Mouse (Mus musculus) intestine, embryonic 15.5 days (tissue): ENCODE measurements around the gene Npffr2. TPM values are rescaled to one million over a fixed set of nuclear protein-coding genes. Genes with fewer than 3 reads are reported as not detected.

Experiments used
- ATAC-seq: fragments of 200-750 bp; cut with Nextera tagmentation; 2 replicates; pipeline ENCODE4 v1.8.0; 2017; ENCODE audit warnings: moderate TSS enrichment, moderate library complexity
- H3K27ac ChIP-seq: fragments of 300-500 bp; sonication (generic); 2 replicates; pipeline ENCODE4 v1.5.1; 2015; ENCODE audit warnings: mild to moderate bottlenecking, inconsistent platforms
- H3K27me3 ChIP-seq: fragments of 300-500 bp; sonication (generic); replicated peaks from 2 replicates; pipeline ENCODE4 v1.6.1; 2015; ENCODE audit warnings: inconsistent platforms
- H3K36me3 ChIP-seq: fragments of 300-500 bp; sonication (generic); 2 replicates; pipeline ENCODE4 v1.6.1; 2015; ENCODE audit warnings: inconsistent platforms
- H3K4me1 ChIP-seq: fragments of 300-500 bp; sonication (generic); replicated peaks from 2 replicates; pipeline ENCODE4 v1.6.1; 2015; ENCODE audit warnings: inconsistent platforms
- H3K4me2 ChIP-seq: fragments of 300-500 bp; sonication (generic); replicated peaks from 2 replicates; pipeline ENCODE4 v1.6.1; 2015; ENCODE audit warnings: mild to moderate bottlenecking, inconsistent platforms
- H3K4me3 ChIP-seq: fragments of 300-500 bp; sonication (generic); replicated peaks from 2 replicates; pipeline ENCODE4 v1.5.1; 2015; ENCODE audit warnings: inconsistent platforms
- H3K9ac ChIP-seq: fragments of 300-500 bp; sonication (generic); 2 replicates; pipeline ENCODE4 v1.6.1; 2015; ENCODE audit warnings: inconsistent platforms
- H3K9me3 ChIP-seq: fragments of 300-500 bp; sonication (generic); 2 replicates; pipeline ENCODE4 v1.6.1; 2016; ENCODE audit warnings: inconsistent platforms
- WGBS: fragments of 180-500 bp; shearing (Covaris S2); methylation state at CpG from one replicate; pipeline ENCODE4 v1.1.7; 2015; 5-methylcytosine and 5-hydroxymethylcytosine counted together
- polyA plus RNA-seq: library from polyadenylated mRNA; unstranded; fragments of >200 nt; fragmentation: Nextera tagmentation; extraction: Ambion mirVana; gene quantifications from 2 replicates; pipeline ENCODE4 v1.2.1, GENCODE M21; 2015

The Npffr2 gene
- polyA plus RNA-seq, 1 experiment from 2014 or later, result not detected

DNA sequence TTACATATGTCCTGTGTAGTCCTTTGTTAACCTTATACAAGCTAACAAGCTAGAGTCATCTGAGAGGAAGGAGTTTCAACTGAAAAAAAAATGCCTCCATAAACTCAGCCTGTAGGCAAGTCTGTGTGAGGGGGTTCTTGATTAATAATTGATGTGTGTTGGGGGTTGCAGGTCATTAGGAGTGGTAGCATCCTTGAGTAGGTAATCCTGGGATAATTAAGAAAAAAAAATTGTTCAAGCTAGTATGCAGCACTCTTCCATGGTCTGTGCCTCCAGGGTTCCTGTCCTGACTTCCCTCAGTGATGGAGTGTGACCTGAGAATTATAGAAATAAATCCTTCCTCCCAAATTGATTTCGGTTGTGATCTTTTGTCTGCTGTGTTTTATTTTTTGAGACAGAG is 52.0 kb downstream of the Npffr2 start:
- WGBS, result 95% methylated on average over 1 of the region's 1 CpGs

DNA sequence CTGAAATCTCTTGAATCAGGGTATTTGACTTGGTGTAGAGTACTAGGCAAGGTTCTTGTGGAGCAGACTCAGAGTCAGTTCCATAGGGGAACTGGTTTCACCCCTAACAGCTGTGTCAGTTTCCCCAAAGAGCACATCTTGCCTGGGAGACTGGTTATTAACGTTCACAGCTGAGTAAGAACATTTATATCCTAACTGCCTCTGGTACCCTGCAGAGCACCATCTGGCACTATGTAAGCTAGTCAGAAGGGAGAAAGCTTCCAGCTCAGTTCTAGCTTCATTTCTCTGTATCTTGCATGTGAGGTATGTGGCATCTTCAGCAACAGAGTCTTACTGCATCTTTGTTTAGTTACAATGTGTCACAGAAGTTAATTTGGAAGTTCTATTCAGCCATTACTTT is 53.9 kb downstream of the Npffr2 start:
- Histone ChIP-seq H3K27ac (no peak overlapping the region), H3K36me3 (no peaks in the 10 kb centered on the region), H3K4me1 (no peaks in the 10 kb centered on the region), H3K27me3 (no peaks in the 10 kb centered on the region), H3K9me3 (no peaks in the 10 kb centered on the region), H3K4me2 (no peak overlapping the region), H3K4me3 (no peak overlapping the region), H3K9ac (no peak overlapping the region)
- no peak for ATAC-seq
- 77% methylated on average over 1 of the region's 1 CpGs for whole genome bisulfite sequencing

More for the DNA sequence above, 52.0 kb downstream of the Npffr2 start:
- no peak for ATAC-seq
- Histone ChIP-seq H3K9me3 (no peaks in the 10 kb centered on the region), H3K4me1 (no peaks in the 10 kb centered on the region), H3K27me3 (no peaks in the 10 kb centered on the region), H3K4me2 (no peak overlapping the region), H3K36me3 (no peaks in the 10 kb centered on the region), H3K9ac (no peak overlapping the region), H3K27ac (no peak overlapping the region), H3K4me3 (no peak overlapping the region)

DNA sequence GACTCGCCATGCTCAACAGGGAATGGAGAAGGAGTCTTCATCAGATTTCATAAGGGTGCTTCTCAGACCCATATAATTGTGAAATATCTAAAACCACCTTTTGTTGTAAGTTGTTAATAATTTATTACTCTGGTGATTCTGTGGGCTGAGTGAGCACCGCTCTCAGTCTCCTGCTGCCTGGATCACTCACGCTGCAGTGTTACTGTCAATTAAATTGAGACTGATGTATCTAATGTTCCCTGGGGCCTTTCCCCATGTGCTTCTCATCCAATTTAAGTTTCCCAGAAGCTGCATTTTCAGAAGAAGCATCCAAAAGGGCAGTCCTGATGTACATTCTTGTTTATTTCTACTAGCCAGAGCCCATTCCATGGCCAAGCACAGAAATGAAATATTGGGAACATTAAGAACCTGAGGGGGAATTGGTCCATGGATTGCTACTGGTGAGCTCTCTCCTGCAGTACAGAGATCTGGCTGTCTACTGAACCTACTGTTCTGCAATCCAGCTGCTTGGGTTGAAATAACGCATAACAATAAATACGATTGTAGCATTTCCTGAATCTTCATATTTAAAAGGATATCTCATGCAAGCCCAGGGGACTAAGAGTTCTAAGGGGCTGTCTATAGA is 54.6 kb downstream of the Npffr2 start:
- no peak overlapping the region for H3K9ac ChIP-seq
- WGBS, result 74% methylated on average over 5 of the region's 5 CpGs
- no peaks in the 10 kb centered on the region for H3K4me1 ChIP-seq

DNA sequence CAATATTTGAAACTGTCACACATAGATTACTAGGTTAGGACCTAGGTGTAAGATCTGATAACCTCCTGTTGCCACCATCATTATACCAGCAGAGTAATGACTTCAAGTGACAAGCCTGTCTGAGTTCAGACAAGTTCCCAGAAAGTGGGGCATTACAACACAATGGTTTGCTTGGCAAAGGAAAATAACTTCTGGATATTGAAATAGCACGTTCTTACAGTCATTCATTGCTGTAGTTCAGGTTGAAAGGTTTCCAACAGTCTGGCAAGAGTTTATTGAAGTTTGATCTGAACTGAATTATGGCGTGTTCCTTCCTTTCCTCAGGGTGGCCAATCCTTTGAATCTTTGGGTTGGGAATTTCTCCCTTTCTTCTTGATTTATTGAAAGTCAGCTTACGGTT is 57.8 kb downstream of the Npffr2 start:
- no peak for ATAC-seq
- Histone ChIP-seq H3K27ac (no peak overlapping the region), H3K4me1 (no peaks in the 10 kb centered on the region), H3K36me3 (no peaks in the 10 kb centered on the region), H3K4me3 (no peak overlapping the region), H3K4me2 (no peak overlapping the region), H3K9me3 (no peaks in the 10 kb centered on the region), H3K9ac (no peak overlapping the region), H3K27me3 (no peaks in the 10 kb centered on the region)
- WGBS, result 83% methylated on average over 3 of the region's 3 CpGs

More for the DNA sequence above, 54.6 kb downstream of the Npffr2 start:
- H3K4me3 ChIP-seq, result no peak overlapping the region
- no peak for ATAC-seq
- no peaks in the 10 kb centered on the region for H3K36me3 ChIP-seq
- H3K27me3 ChIP-seq, result no peaks in the 10 kb centered on the region
- no peak overlapping the region for H3K4me2 ChIP-seq
- H3K9me3 ChIP-seq, result no peaks in the 10 kb centered on the region
- H3K27ac ChIP-seq, result no peak overlapping the region

DNA sequence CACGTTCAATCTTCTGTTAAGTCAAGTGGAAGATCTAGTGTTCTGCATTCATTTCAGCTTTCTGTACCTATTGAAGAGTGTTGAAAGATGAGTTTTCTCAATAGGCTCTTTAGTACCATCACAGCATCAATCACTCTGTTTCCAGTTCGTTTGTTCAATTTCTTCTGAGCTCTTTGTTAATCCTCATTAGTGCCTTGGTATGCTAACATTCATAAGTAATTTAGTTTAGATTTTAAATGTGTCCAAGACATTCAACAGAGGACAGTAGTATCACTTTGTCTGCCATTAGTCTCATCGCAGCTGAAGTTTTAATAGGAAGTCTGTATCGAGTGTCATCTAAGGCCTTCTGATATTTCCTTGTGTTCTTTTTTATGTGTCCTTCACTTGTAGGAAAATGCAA is 65.1 kb downstream of the Npffr2 start:
- Histone ChIP-seq H3K4me3 (no peak overlapping the region), H3K4me2 (no peak overlapping the region), H3K9ac (no peak overlapping the region), H3K27ac (no peak overlapping the region), H3K36me3 (no peaks in the 10 kb centered on the region), H3K27me3 (no peaks in the 10 kb centered on the region), H3K4me1 (no peaks in the 10 kb centered on the region), H3K9me3 (no peaks in the 10 kb centered on the region)
- 81% methylated on average over 4 of the region's 4 CpGs for WGBS
- ATAC-seq, result no peak

DNA sequence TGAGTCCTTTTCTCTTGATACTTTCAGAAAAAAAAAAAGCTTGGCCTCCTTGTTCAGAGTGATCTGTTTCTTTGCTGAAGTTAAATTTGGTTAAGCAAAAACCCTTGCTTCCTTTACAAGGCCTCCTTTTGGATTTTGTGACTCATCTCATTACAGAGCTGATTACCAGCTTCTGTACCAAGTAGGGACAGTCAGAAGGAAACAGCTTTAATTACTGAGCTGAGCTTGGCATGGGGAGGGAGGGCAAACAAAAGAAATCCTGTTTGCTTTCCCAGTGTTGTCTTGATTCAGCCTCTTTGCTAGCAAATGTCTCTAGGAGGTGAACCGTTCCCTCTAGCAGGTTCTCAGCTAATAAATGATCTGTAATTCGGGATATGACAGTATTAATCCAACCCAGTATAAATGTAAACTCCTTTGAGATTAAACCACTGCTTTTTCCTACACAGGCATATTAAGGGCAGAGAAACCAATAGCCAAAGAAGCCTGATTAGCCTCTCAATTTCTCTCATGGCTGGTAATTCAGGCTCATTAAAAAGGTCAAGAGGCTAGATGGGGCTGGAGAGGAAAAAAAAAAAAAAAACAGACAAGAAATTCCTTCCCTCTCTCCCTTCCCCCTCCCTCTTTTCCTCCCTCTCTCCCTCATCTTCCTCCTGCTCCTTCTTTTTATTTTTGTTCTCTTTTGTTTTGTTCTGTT is 84.2 kb downstream of the Npffr2 start:
- Histone ChIP-seq H3K4me2 (no peak overlapping the region), H3K4me1 (no peaks in the 10 kb centered on the region), H3K9ac (no peak overlapping the region), H3K9me3 (no peaks in the 10 kb centered on the region), H3K27ac (no peak overlapping the region), H3K36me3 (no peaks in the 10 kb centered on the region), H3K4me3 (no peak overlapping the region), H3K27me3 (no peaks in the 10 kb centered on the region)
- ATAC-seq, result no peak
- 54% methylated on average over 2 of the region's 2 CpGs for WGBS

DNA sequence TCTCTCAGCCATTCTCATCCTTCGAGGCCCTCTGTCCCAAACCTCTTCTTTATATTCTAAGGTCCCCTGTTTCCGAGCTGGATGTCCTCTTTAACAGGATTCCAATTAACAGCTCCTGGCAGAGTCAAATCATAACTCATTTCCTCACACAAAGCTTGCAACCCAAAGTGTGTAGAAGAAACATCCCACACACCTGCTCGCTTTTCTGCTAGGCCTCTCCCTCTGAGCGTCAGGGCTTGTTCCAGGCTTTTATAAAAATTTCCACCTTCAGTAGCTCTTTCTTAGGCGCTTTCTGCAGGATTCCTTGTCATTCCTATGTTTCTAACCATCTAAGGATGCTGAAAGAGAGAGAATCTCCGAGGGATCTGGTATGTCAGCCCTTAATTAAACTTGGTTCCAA is 85.0 kb downstream of the Npffr2 start:
- no peak for ATAC-seq
- H3K27me3 ChIP-seq, result no peaks in the 10 kb centered on the region
- no peak overlapping the region for H3K27ac ChIP-seq
- no peak overlapping the region for H3K4me2 ChIP-seq
- no peaks in the 10 kb centered on the region for H3K36me3 ChIP-seq
- no peaks in the 10 kb centered on the region for H3K9me3 ChIP-seq
- no peak overlapping the region for H3K4me3 ChIP-seq
- H3K9ac ChIP-seq, result no peak overlapping the region
- WGBS, result 76% methylated on average over 6 of the region's 6 CpGs
- H3K4me1 ChIP-seq, result no peaks in the 10 kb centered on the region

DNA sequence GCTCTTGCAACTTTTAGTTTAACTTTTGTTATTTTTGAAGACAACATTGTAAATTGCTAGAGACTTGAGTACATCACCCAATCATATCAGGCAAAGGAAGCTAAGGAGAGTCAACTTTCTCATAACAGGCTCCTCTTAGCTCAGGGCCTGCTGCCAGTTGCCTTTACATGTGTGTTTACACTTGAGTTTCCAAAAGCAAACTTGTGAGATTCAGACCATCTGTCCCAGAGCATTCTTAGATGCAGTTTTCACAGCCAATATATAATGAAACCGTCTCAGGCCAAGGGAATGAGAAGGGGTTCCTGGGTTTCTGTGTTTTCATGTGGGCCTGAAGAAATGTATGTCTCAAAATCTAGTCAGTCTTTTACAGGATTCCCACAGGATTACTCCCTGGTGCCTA is 104.4 kb downstream of the Npffr2 start:
- Histone ChIP-seq H3K4me3 (no peak overlapping the region), H3K9ac (no peak overlapping the region), H3K9me3 (no peaks in the 10 kb centered on the region), H3K36me3 (no peaks in the 10 kb centered on the region), H3K27ac (no peak overlapping the region), H3K4me1 (no peaks in the 10 kb centered on the region), H3K27me3 (no peaks in the 10 kb centered on the region), H3K4me2 (no peak overlapping the region)
- WGBS, result 38% methylated on average over 1 of the region's 1 CpGs
- peak; percentile 62 for ATAC-seq

Other genes starting within 250 kb of the Npffr2 start
- gene Gc, start 69.5 kb upstream of the Npffr2 start, polyA plus RNA-seq, result 30.1 and 52.2 TPM in 2 replicates